In genomic region chr19:26604755-26605300, GRCm38 (mm10) we compare ENCODE assay signal across 8 mouse cellular contexts. TPM values are rescaled to one million over a fixed set of nuclear protein-coding genes. Genes with fewer than 3 reads are reported as not detected.
DNase-seq lines count a peak whose midpoint lies in the region; ATAC-seq and TF ChIP-seq lines count a peak whose summit lies in the region.

TSS of gene Smarca2 (plus strand) at chr19:26605050.

- peaks cover 37% of the 10 kb centered on the region for H3K27me3 ChIP-seq in hindbrain, embryonic 11.5 days (ENCODE audit: control insufficient read depth, insufficient read depth, low read length)
- H3K27me3 ChIP-seq in lung, postnatal 0 days (replicated peaks; ENCODE audit: insufficient read depth, low read length) = no peaks in the 10 kb centered on the region

- TF ChIP-seq EP300 in lung, postnatal 0 days (IDR thresholded peaks at IDR 0.05) = no peak

- 0 out of 2 replicates have a peak within 1 kb of the TSS, but pooled peaks have one; percentile 25 for H3K27ac ChIP-seq in hindbrain, embryonic 11.5 days (ENCODE audit: low read depth, low read length)
- H3K27ac ChIP-seq in lung, postnatal 0 days (ENCODE audit: low read length) = peak within 1 kb of the TSS; percentile 90

- WGBS in hindbrain, embryonic 11.5 days = under 1% methylated on average over 44 of the region's 45 CpGs
- WGBS in lung, postnatal 0 days = under 1% methylated on average over 45 of the region's 45 CpGs

- peak within 1 kb of the TSS; percentile 50 for H3K9ac ChIP-seq in hindbrain, embryonic 11.5 days (ENCODE audit: low read depth, low read length)
- H3K9ac ChIP-seq in lung, postnatal 0 days (replicated peaks; ENCODE audit: low read depth) = peak within 1 kb of the TSS; percentile 63

- peak; percentile 100 for DNase-seq in Muller cell, postnatal 12 days (ENCODE audit: inconsistent ontology term)
- DNase-seq in cerebellum, postnatal 10 days = peak; percentile 98 to 99
- DNase-seq in frontal cortex, postnatal 10 days (ENCODE audit: low spot score in 2 of 2) = peak; percentile 98
- DNase-seq in hindbrain, embryonic 11.5 days (ENCODE audit: low spot score) = peak; percentile 94
- DNase-seq in layer of hippocampus, postnatal 10 days (ENCODE audit: low spot score in 2 of 2) = peak; percentile 95 to 98
- DNase-seq in lung, postnatal 0 days (ENCODE audit: low spot score) = peak; percentile 98
- DNase-seq in ovary, postnatal 10 days (ENCODE audit: low spot score) = peak; percentile 88
- DNase-seq in thymus, postnatal 0 days (ENCODE audit: low spot score) = peak; percentile 95

- H3K4me3 ChIP-seq in hindbrain, embryonic 11.5 days (ENCODE audit: low read depth, low read length) = peak within 1 kb of the TSS; percentile 62
- peak within 1 kb of the TSS; percentile 64 for H3K4me3 ChIP-seq in lung, postnatal 0 days (ENCODE audit: low read depth, low read length)

- H3K4me1 ChIP-seq in hindbrain, embryonic 11.5 days (replicated peaks; ENCODE audit: control insufficient read depth, insufficient read depth, low read length) = 0 out of 2 replicates have a peak, but pooled peaks cover 2% of the 10 kb centered on the region
- H3K4me1 ChIP-seq in lung, postnatal 0 days (ENCODE audit: insufficient read depth, low read depth, low read length) = peaks cover 12% of the 10 kb centered on the region; the same call in 1 of the 2 replicates

- no peaks in the 10 kb centered on the region for H3K9me3 ChIP-seq in hindbrain, embryonic 11.5 days (ENCODE audit: control insufficient read depth, low read length)
- no peaks in the 10 kb centered on the region for H3K9me3 ChIP-seq in lung, postnatal 0 days (ENCODE audit: low read length)

- H3K36me3 ChIP-seq in hindbrain, embryonic 11.5 days (ENCODE audit: control insufficient read depth, insufficient read depth, low read length) = no peaks in the 10 kb centered on the region
- H3K36me3 ChIP-seq in lung, postnatal 0 days (ENCODE audit: insufficient read depth, low read length) = no peaks in the 10 kb centered on the region

- no peak for TF ChIP-seq CTCF in lung, postnatal 0 days (IDR thresholded peaks at IDR 0.05)

- peak; percentile 95 for ATAC-seq in hindbrain, embryonic 11.5 days (ENCODE audit: low FRiP score)
- ATAC-seq in lung, postnatal 0 days = peak; percentile 95

- peak within 1 kb of the TSS; percentile 100 for H3K4me2 ChIP-seq in hindbrain, embryonic 11.5 days (replicated peaks; ENCODE audit: low read depth, low read length)
- H3K4me2 ChIP-seq in lung, postnatal 0 days (replicated peaks; ENCODE audit: low read depth, low read length) = peak within 1 kb of the TSS; percentile 95

RNA-seq across cellular contexts. Expression of gene Smarca2, which starts in this region (rescaled TPM):
- 41.8 and 41.9 TPM in 2 replicates for polyA plus RNA-seq in hindbrain, embryonic 11.5 days (2014; fragmentation: Nextera tagmentation; extraction: Ambion mirVana)
- total RNA-seq in layer of hippocampus, postnatal 10 days (2021) = 100 to 1,000 TPM; 150 to 169 TPM
- 46.3 and 69.8 TPM in 2 replicates for polyA plus RNA-seq in lung, postnatal 0 days (2015; fragmentation: Nextera tagmentation; extraction: Ambion mirVana)
- 20.8 and 23.9 TPM in 2 replicates for polyA plus RNA-seq in thymus, postnatal 0 days (2015; fragmentation: Nextera tagmentation; extraction: Ambion mirVana)

Comparison
In these comparisons a context has a peak if more than half of its experiments do, and no peak if none do; other contexts are left out.
1. Peak in every context shown above with its lines: DNase-seq, ATAC-seq, H3K4me3 ChIP-seq and H3K27ac ChIP-seq.